Mouse (Mus musculus) forebrain, embryonic 11.5 days (tissue): ENCODE data around the gene Tmem179. TPM values are rescaled to one million over a fixed set of nuclear protein-coding genes. Genes with fewer than 3 reads are reported as not detected.

Experiments used
- ATAC-seq: fragments of 200-750 bp; cut with Nextera tagmentation; replicated peaks from 2 replicates; pipeline ENCODE4 v1.8.0; 2017; ENCODE audit warnings: moderate TSS enrichment; ENCODE audit not compliant: low FRiP score
- DNase-seq: peaks from one replicate; pipeline ENCODE4 v3.0.0-alpha.2; 2017; ENCODE audit warnings: low spot score
- H3K27ac ChIP-seq: fragments of 300-500 bp; sonication (generic); 2 replicates; pipeline ENCODE4 v1.5.1; 2014; ENCODE audit warnings: low read depth, low read length
- H3K27me3 ChIP-seq: fragments of 300-500 bp; sonication (generic); 2 replicates; pipeline ENCODE4 v1.6.1; 2014; ENCODE audit warnings: mild to moderate bottlenecking, low read length, mixed read lengths; ENCODE audit not compliant: control insufficient read depth, insufficient read depth
- H3K36me3 ChIP-seq: fragments of 300-500 bp; sonication (generic); 2 replicates; pipeline ENCODE4 v1.6.1; 2014; ENCODE audit warnings: mild to moderate bottlenecking, low read length, moderate library complexity, mixed read lengths; ENCODE audit not compliant: control insufficient read depth, insufficient read depth
- H3K4me1 ChIP-seq: fragments of 300-500 bp; sonication (generic); replicated peaks from 2 replicates; pipeline ENCODE4 v1.6.1; 2014; ENCODE audit warnings: low read length, mixed read lengths; ENCODE audit not compliant: control insufficient read depth, insufficient read depth
- H3K4me2 ChIP-seq: fragments of 300-500 bp; sonication (generic); 2 replicates; pipeline ENCODE4 v1.6.1; 2014; ENCODE audit warnings: low read depth, mild to moderate bottlenecking, low read length, moderate library complexity, mixed read lengths; ENCODE audit not compliant: severe bottlenecking
- H3K4me3 ChIP-seq: fragments of 300-500 bp; sonication (generic); 2 replicates; pipeline ENCODE4 v1.5.1; 2014; ENCODE audit warnings: low read depth, low read length
- H3K9ac ChIP-seq: fragments of 300-500 bp; sonication (generic); 2 replicates; pipeline ENCODE4 v1.6.1; 2014; ENCODE audit warnings: low read length
- H3K9me3 ChIP-seq: fragments of 300-500 bp; sonication (generic); 2 replicates; pipeline ENCODE4 v1.6.1; 2016; ENCODE audit warnings: low read length, mixed read lengths; ENCODE audit not compliant: control insufficient read depth
- WGBS: fragments of 180-500 bp; shearing (Covaris S2); extraction: QIAGEN DNeasy Blood & Tissue Kit; methylation state at CpG from one replicate; pipeline ENCODE4 v1.1.7; 2014; 5-methylcytosine and 5-hydroxymethylcytosine counted together
- polyA plus RNA-seq: library from polyadenylated mRNA; unstranded; fragments of >200 nt; fragmentation: Nextera tagmentation; extraction: Ambion mirVana; gene quantifications from 2 replicates; pipeline ENCODE4 v1.2.1, GENCODE M21; 2014

Gene Tmem179
- polyA plus RNA-seq, 1 experiment from 2014 or later = 3.1 TPM

DNA sequence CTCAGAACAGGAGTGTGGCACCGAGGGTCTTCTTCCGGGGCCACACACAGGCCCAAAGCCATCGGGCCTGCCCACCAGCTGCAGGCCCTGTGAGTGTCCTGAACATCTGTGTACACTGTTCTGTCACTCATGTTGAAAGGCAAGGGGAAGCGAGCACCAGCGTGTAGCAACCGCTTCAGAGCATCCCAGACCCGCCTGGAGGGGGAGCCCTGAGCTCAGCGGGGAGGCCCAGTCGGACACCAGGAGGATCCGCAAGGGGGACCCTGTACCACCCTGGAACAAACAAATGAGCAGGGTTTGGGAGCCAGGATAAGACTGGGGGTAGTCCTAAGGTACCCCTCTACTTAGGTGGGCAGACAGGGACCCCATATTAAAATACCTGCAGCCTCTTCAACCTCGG, 17.9 kb downstream of the Tmem179 start:
- Histone ChIP-seq H3K27me3 (no peaks in the 10 kb centered on the region), H3K27ac (no peak overlapping the region), H3K36me3 (no peaks in the 10 kb centered on the region), H3K9me3 (no peaks in the 10 kb centered on the region), H3K4me3 (no peak overlapping the region), H3K9ac (no peak overlapping the region), H3K4me1 (no peaks in the 10 kb centered on the region; the same call in 1 of the 2 replicates), H3K4me2 (no peak overlapping the region)
- 47% methylated on average over 11 of the region's 11 CpGs for WGBS
- DNase-seq (peak; percentile 69), ATAC-seq (peak; percentile 19; the same call in 1 of the 2 replicates)

DNA sequence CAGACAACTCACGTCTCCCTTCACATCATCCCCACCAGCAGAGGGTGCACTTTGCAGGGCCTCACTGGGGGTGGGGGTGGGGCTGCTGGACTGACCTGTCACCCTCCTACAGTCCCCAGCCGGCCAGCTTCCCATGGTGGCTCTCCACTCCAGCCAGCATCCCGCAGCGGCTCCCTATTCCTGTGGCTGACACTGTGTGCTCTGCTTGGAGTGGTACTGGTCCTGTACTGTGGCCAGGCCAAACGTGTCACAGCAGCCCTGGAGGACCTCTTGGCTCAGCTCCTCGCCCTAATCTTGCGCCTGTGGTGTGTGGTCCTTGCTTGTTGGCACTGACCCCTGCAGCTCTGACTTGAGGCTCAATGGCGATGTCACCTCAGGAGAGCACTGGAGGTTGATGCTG, 18.8 kb downstream of the Tmem179 start:
- no peak overlapping the region for H3K9ac ChIP-seq
- WGBS = 80% methylated on average over 8 of the region's 8 CpGs
- no peak overlapping the region for H3K4me2 ChIP-seq
- no peak for ATAC-seq
- DNase-seq = no peak
- no peak overlapping the region for H3K27ac ChIP-seq
- no peaks in the 10 kb centered on the region for H3K9me3 ChIP-seq
- no peaks in the 10 kb centered on the region for H3K27me3 ChIP-seq
- no peaks in the 10 kb centered on the region; the same call in none of the 2 replicates for H3K4me1 ChIP-seq
- no peak overlapping the region for H3K4me3 ChIP-seq
- H3K36me3 ChIP-seq = no peaks in the 10 kb centered on the region

DNA sequence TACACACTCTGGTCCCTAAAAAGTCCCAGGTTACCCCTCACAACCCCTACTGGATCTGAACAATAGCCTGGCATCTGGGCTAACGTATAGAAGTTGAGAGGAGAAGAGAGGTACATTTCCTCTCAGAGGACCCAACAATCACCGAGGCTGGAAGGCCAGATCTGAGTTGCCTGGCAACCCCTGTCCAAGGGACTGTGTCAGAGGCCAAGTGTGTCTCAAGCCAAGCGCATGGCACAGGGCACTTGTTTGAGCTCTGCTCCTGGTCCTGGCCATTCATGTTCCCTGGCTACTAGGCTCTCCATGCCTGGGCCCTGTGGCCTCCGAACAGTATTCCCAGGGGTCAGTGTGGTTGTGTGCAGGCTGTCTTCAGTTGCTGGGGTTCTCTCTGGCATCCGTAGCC, 20.4 kb downstream of the Tmem179 start:
- Histone ChIP-seq H3K9ac (no peak overlapping the region), H3K27ac (no peak overlapping the region), H3K36me3 (no peaks in the 10 kb centered on the region), H3K4me2 (no peak overlapping the region), H3K27me3 (no peaks in the 10 kb centered on the region), H3K4me3 (no peak overlapping the region), H3K4me1 (no peaks in the 10 kb centered on the region; the same call in none of the 2 replicates), H3K9me3 (no peaks in the 10 kb centered on the region)
- WGBS = 71% methylated on average over 5 of the region's 5 CpGs
- DNase-seq (no peak), ATAC-seq (no peak)

DNA sequence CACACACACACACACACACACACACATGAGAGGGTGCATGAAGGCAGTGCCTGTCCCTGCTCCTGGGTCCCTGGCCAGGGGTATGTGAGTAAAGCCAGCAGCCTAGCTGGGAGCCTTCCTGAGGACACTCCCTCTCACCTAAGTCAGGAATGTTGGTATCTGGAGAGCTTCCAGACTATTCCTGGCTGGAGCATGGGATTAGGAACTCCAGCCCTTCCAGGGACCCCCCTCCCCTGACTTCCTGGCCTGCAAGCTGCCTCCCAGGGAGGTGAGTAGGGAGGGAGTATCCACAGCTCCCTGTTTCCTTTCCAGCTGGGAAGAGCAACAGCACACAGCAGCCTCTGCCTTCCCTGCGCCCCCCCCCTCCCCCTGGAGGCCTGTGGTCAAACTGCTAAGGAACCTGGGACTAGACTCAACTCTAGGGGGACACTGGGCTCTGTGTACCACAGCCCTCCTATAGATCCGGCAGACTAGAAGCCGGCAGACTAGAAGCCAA, 26.1 kb downstream of the Tmem179 start:
- Histone ChIP-seq H3K4me2 (no peak overlapping the region), H3K27me3 (no peaks in the 10 kb centered on the region), H3K4me3 (no peak overlapping the region), H3K36me3 (no peaks in the 10 kb centered on the region), H3K27ac (no peak overlapping the region), H3K4me1 (no peaks in the 10 kb centered on the region; the same call in 1 of the 2 replicates), H3K9ac (no peak overlapping the region), H3K9me3 (no peaks in the 10 kb centered on the region)
- DNase-seq (no peak), ATAC-seq (no peak)
- WGBS = 15% methylated on average over 3 of the region's 3 CpGs

DNA sequence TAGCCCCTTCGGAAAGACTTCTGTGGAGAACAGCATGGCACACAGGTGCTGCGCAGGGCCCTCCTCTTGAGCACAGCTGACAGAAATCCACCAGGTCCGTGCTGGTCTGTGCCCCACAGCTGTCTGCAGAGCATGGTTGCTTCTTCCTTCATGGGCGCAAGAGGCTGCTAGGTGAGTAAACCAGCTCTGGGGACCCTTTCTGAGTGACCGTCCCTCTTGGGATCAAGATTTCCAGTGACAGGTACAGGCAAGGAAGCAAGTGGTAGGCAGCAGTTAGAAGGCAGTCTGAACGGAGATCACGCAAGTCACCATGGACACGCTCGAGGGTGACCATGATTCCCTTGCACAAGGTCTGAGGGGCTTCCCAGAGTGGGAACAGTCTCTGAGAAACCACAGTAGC, 27.0 kb downstream of the Tmem179 start:
- Histone ChIP-seq H3K27ac (no peak overlapping the region), H3K36me3 (no peaks in the 10 kb centered on the region), H3K4me3 (no peak overlapping the region), H3K9ac (no peak overlapping the region), H3K4me1 (no peaks in the 10 kb centered on the region; the same call in 1 of the 2 replicates), H3K27me3 (no peaks in the 10 kb centered on the region), H3K9me3 (no peaks in the 10 kb centered on the region), H3K4me2 (no peak overlapping the region)
- no peak for ATAC-seq
- 93% methylated on average over 9 of the region's 9 CpGs for WGBS
- no peak for DNase-seq

DNA sequence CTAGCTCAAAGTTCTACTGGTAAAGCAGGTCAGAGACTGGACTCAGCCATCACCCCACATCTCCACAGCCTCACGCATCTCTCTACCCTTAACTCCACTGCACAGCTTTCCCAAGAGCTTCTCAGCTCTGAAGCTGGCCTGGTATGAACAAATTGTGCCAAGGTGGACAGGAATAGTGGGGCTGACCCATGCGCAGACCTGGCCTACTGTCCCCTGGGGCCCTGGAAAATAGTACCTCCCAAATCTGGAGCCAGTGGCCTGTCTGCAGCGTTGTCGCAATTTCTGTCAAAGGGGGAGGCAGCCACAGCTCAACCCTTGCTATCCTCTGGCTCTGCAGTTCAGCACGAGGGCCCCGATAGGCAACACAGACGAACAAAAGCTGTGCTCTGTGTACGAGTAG, 27.4 kb downstream of the Tmem179 start, which contains the start of gene A530016L24Rik:
A530016L24Rik (plus strand) TSS at position 315 of the 400 bp plus-strand sequence.
- no peak for ATAC-seq
- no peaks in the 10 kb centered on the region for H3K36me3 ChIP-seq
- no peak within 1 kb of the TSS for H3K9ac ChIP-seq
- no peak within 1 kb of the TSS for H3K4me3 ChIP-seq
- 90% methylated on average over 8 of the region's 8 CpGs for WGBS
- no peak within 1 kb of the TSS for H3K27ac ChIP-seq
- no peak for DNase-seq
- H3K9me3 ChIP-seq = no peaks in the 10 kb centered on the region
- no peaks in the 10 kb centered on the region; the same call in 1 of the 2 replicates for H3K4me1 ChIP-seq
- no peak within 1 kb of the TSS for H3K4me2 ChIP-seq
- no peaks in the 10 kb centered on the region for H3K27me3 ChIP-seq

DNA sequence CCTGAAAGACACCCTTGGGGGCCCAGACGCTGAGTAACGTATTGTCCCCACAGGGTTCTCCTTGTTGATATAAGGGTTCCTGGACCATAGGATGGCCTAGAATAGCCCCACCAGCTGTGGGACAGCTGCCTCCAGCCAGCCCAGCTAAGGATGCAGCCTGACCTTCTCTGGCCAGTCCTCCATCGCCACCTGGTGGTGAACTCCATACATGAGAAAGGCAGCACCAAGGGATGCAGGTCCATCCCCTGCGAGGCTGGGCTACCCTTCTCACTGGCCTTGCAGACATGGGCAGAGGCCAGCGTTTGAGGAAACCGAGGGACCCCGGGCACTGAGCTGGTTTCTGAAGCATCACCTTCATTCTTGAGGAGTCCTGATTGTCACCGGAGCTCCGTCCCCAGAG, 42.8 kb downstream of the Tmem179 start:
- peak; percentile 92 for DNase-seq
- Histone ChIP-seq H3K9ac (no peak overlapping the region), H3K4me1 (peaks cover 18% of the 10 kb centered on the region), H3K27me3 (no peaks in the 10 kb centered on the region), H3K36me3 (no peaks in the 10 kb centered on the region), H3K9me3 (no peaks in the 10 kb centered on the region), H3K4me2 (no peak overlapping the region), H3K4me3 (no peak overlapping the region), H3K27ac (no peak overlapping the region)
- ATAC-seq = peak; percentile 81
- WGBS = 23% methylated on average over 9 of the region's 9 CpGs

DNA sequence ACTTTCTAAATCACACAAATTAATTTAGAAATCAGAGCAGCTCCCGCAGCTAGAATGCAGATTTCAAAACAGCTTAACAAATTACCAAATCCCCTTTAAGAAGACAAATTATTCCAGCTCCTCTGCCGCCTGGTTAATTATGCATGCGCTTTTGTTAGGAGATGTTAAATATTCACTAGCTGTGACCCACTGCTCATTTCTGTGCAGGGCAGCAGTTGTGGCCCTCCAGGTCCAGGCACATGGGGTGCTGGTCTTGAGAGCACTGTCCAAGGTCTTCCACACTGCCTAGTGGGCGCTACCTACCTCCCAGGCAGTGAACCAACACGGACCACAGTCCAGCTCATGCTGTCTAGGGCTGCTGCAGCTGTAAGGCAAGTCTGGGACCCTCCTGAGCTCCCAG, 46.3 kb downstream of the Tmem179 start:
- Histone ChIP-seq H3K4me2 (no peak overlapping the region), H3K4me3 (no peak overlapping the region), H3K27me3 (no peaks in the 10 kb centered on the region), H3K9me3 (no peaks in the 10 kb centered on the region), H3K27ac (peak overlapping the region; percentile 25; the same call in 1 of the 2 replicates), H3K9ac (no peak overlapping the region), H3K4me1 (peaks cover 19% of the 10 kb centered on the region), H3K36me3 (no peaks in the 10 kb centered on the region)
- no peak for DNase-seq
- 47% methylated on average over 5 of the region's 5 CpGs for WGBS
- ATAC-seq = peak; percentile 43; the same call in 1 of the 2 replicates

DNA sequence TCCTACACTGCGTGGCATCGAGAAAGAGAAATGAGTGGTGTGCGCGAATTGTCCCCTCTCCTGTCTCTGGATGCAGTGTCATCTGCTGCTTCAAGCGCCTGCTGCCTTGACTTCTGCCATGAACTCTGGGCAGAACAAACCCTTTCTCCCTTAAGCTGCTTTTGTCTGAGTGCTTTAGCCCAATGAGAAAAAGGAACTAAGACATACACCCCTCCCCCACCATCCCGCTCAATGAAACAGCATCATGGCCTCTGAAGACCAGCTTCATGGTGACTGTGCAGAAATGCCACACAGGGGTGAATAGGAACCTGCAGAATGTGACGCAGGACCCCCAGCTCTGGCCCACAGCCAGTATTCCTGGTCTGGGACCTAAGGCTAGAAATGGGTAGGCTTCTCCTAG, 47.2 kb downstream of the Tmem179 start:
- peaks cover 19% of the 10 kb centered on the region for H3K4me1 ChIP-seq
- no peak overlapping the region for H3K9ac ChIP-seq
- H3K27me3 ChIP-seq = no peaks in the 10 kb centered on the region
- no peaks in the 10 kb centered on the region for H3K9me3 ChIP-seq
- DNase-seq (no peak), ATAC-seq (no peak)
- H3K4me2 ChIP-seq = no peak overlapping the region
- H3K36me3 ChIP-seq = no peaks in the 10 kb centered on the region
- 82% methylated on average over 7 of the region's 7 CpGs for WGBS
- no peak overlapping the region for H3K27ac ChIP-seq
- H3K4me3 ChIP-seq = no peak overlapping the region
